8 mouse cellular contexts compared by ENCODE assay signal in the genomic region with DNA sequence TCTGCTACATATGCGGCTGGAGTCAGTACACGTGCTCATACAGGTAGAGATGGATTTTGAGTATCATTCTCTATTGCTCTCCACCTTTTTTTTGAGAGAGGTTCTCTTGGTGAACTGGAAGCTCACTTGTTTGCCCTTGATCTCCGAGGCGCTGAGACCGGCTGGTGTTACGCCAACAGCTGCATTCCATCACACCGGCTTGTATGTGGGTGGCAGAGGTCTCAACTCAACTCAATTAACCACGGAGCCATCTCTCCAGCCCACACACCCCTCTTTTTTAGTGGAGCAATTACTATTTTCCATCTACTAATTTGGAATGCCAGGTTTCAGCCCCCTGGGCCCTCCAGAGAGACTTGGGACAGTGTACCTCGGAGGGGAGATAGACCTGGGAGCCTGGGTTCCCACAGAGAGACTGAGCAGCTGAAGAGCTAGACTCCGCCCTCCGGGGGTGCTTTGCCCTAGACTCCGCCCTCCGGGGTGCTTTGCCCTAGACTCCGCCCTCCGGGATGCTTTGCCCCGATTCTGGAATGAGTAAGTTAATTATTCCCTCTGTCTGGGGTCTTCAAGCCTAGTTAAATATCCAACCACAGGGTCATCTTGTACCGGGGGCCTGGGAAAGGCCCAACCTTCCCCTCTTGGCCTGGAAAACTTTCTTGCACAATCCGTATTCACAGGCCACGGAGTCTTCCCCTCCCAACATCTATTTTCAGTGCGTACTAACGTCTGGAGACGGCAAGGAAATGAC. TPM values are rescaled to one million over a fixed set of nuclear protein-coding genes. Genes with fewer than 3 reads are reported as not detected.
DNase-seq lines count a peak whose midpoint lies in the region; ATAC-seq and TF ChIP-seq lines count a peak whose summit lies in the region.

No protein-coding gene starts in this region.

- H3K36me3 ChIP-seq in ES-E14 (ENCODE audit: control insufficient read depth, insufficient read depth, low read length, poor library complexity, severe bottlenecking) (no peaks in the 10 kb centered on the region), myocyte (ENCODE audit: control insufficient read depth, insufficient read depth) (no peaks in the 10 kb centered on the region)
- no peaks in the 10 kb centered on the region for H3K36me3 ChIP-seq in hindbrain, postnatal 0 days (ENCODE audit: insufficient read depth, low read length)
- no peaks in the 10 kb centered on the region for H3K36me3 ChIP-seq in liver, embryonic 13.5 days

- no peaks in the 10 kb centered on the region for H3K27me3 ChIP-seq in hindbrain, postnatal 0 days (ENCODE audit: insufficient read depth, low read length)
- no peaks in the 10 kb centered on the region for H3K27me3 ChIP-seq in liver, embryonic 13.5 days
- H3K27me3 ChIP-seq in myocyte (ENCODE audit: control insufficient read depth, insufficient read depth, insufficient read length), result no peaks in the 10 kb centered on the region

- H3K27ac ChIP-seq in ES-E14 (ENCODE audit: insufficient read depth, low read depth, low read length, poor library complexity, severe bottlenecking), result no peak overlapping the region
- H3K27ac ChIP-seq in brown adipose tissue, adult 24 weeks (replicated peaks; ENCODE audit: low read depth, low read length), result peak overlapping the region; percentile 91
- peak overlapping the region; percentile 46; the same call in 1 of the 2 replicates for H3K27ac ChIP-seq in hindbrain, postnatal 0 days
- no peak overlapping the region for H3K27ac ChIP-seq in liver, embryonic 13.5 days

- peak; percentile 62 for DNase-seq in ES-E14 (ENCODE audit: low read depth, low spot score)
- peak; percentile 56 for DNase-seq in gastrocnemius, postnatal 10 days
- peak; percentile 51 for DNase-seq in hindbrain, postnatal 0 days (ENCODE audit: low spot score)
- peak; percentile 49 for DNase-seq in liver, embryonic 13.5 days
- DNase-seq in thymus, adult 18-20 months, result peak; percentile 62 to 64
- DNase-seq in cerebellum, adult 18-20 months, result no peak

- in situ Hi-C loops in ES-E14 (cut with MboI; ENCODE audit: low sequenced_read_pairs in 2 of 2, unreplicated experiment in 2 of 2), result no loop called here

- H3ac ChIP-seq in myocyte (ENCODE audit: control insufficient read depth, insufficient read length), result no peak overlapping the region

- peaks cover 2 to 7% of the 10 kb centered on the region in 2 experiments for H3K4me1 ChIP-seq in ES-E14 (ENCODE audit: control insufficient read depth in 2 of 2, insufficient read depth in 2 of 2, low read length in 2 of 2, poor library complexity in 1 of 2)
- peaks cover 18% of the 10 kb centered on the region for H3K4me1 ChIP-seq in brown adipose tissue, adult 24 weeks (ENCODE audit: control insufficient read depth, insufficient read depth, insufficient read length, low read length)
- no peaks in the 10 kb centered on the region for H3K4me1 ChIP-seq in hindbrain, postnatal 0 days (ENCODE audit: insufficient read depth, low read length)
- peaks cover 22% of the 10 kb centered on the region for H3K4me1 ChIP-seq in liver, embryonic 13.5 days (replicated peaks)

- H3K4me3 ChIP-seq in ES-E14 (ENCODE audit: insufficient read depth in 1 of 2, low read depth in 1 of 2, low read length in 2 of 2, poor library complexity in 1 of 2, severe bottlenecking in 1 of 2) (peak overlapping the region; percentile 45 to 68; a peak in 3 of 4 replicates), myocyte (peak overlapping the region; percentile 45)
- H3K4me3 ChIP-seq in brown adipose tissue, adult 24 weeks (ENCODE audit: insufficient read depth, low read depth, low read length), result peak overlapping the region; percentile 80
- H3K4me3 ChIP-seq in hindbrain, postnatal 0 days (ENCODE audit: low read length), result peak overlapping the region; percentile 30
- peak overlapping the region; percentile 57 for H3K4me3 ChIP-seq in liver, embryonic 13.5 days (replicated peaks)

- no peaks in the 10 kb centered on the region for H3K79me2 ChIP-seq in myocyte (ENCODE audit: control insufficient read depth, insufficient read depth)

- H3K4me2 ChIP-seq in hindbrain, postnatal 0 days (ENCODE audit: low read depth, low read length), result peak overlapping the region; percentile 58
- peak overlapping the region; percentile 73 for H3K4me2 ChIP-seq in liver, embryonic 13.5 days
- H3K4me2 ChIP-seq in myocyte (ENCODE audit: low read depth), result peak overlapping the region; percentile 89

- no peaks in the 10 kb centered on the region for H3K9me3 ChIP-seq in ES-E14 (ENCODE audit: control insufficient read depth, insufficient read depth, low read depth, low read length)
- H3K9me3 ChIP-seq in hindbrain, postnatal 0 days (ENCODE audit: low read length), result no peaks in the 10 kb centered on the region
- H3K9me3 ChIP-seq in liver, embryonic 13.5 days (replicated peaks), result no peaks in the 10 kb centered on the region

- TF ChIP-seq POLR2A in myocyte (IDR thresholded peaks at IDR 0.05; ENCODE audit: insufficient read length, low read depth), result no peak

- 22% methylated on average over 22 of the region's 22 CpGs for WGBS in hindbrain, postnatal 0 days
- WGBS in liver, embryonic 13.5 days (ENCODE audit: insufficient replicate concordance), result 16% methylated on average over 22 of the region's 22 CpGs

- no peak for TF ChIP-seq CTCF in hindbrain, postnatal 0 days (IDR thresholded peaks at IDR 0.05; ENCODE audit: low read depth)

- H3K9ac ChIP-seq in ES-E14 (ENCODE audit: insufficient read depth, low read depth, low read length, poor library complexity, severe bottlenecking), result peak overlapping the region; percentile 40
- H3K9ac ChIP-seq in hindbrain, postnatal 0 days (replicated peaks; ENCODE audit: low read length), result peak overlapping the region; percentile 45; the same call in 1 of the 2 replicates
- H3K9ac ChIP-seq in liver, embryonic 13.5 days, result no peak overlapping the region; the same call in 1 of the 2 replicates

- peak; percentile 44; the same call in 1 of the 2 replicates for ATAC-seq in hindbrain, postnatal 0 days
- peak; percentile 78 for ATAC-seq in liver, embryonic 13.5 days (ENCODE audit: low read depth)

TF ChIP-seq in ES-E14, 5 proteins besides CTCF, POLR2A, EP300 and RAD21:
- TF ChIP-seq ZC3H11A (IDR thresholded peaks at IDR 0.05; ENCODE audit: borderline replicate concordance, low read depth, low read length) (no peak), ZNF384 (IDR thresholded peaks at IDR 0.05; ENCODE audit: low read depth, low read length) (no peak), HCFC1 (IDR thresholded peaks at IDR 0.05; ENCODE audit: borderline replicate concordance, insufficient read depth, low read length) (no peak), CHD2 (IDR thresholded peaks at IDR 0.05; ENCODE audit: low read depth, low read length) (no peak)

TF ChIP-seq in myocyte, 11 proteins besides CTCF, POLR2A, EP300 and RAD21:
- peak in 2 of 3 experiments; percentile 52 to 64 for TF ChIP-seq MYOD1 (IDR thresholded peaks at IDR 0.05; ENCODE audit: control insufficient read depth in 1 of 3, insufficient read length in 2 of 3, low read depth in 2 of 3)
- TF ChIP-seq POLR2AphosphoS2 (IDR thresholded peaks at IDR 0.05; ENCODE audit: insufficient read length, low read depth), result peak; percentile 6
- peak; percentile 49; the same call in 1 of the 2 replicates for TF ChIP-seq CEBPB (IDR thresholded peaks at IDR 0.05; ENCODE audit: insufficient read depth, poor library complexity, severe bottlenecking)
- no peak for TF ChIP-seq TCF12 (IDR thresholded peaks at IDR 0.05; ENCODE audit: insufficient read depth, poor library complexity, severe bottlenecking)
- no peak for TF ChIP-seq SRF (IDR thresholded peaks at IDR 0.05; ENCODE audit: control insufficient read depth, insufficient read length, low read depth)
- TF ChIP-seq E2F4 (IDR thresholded peaks at IDR 0.05; ENCODE audit: insufficient read depth), result no peak
- TF ChIP-seq USF1 (IDR thresholded peaks at IDR 0.05; ENCODE audit: low read depth), result no peak
- no peak for TF ChIP-seq MYOG (IDR thresholded peaks at IDR 0.05; ENCODE audit: control insufficient read depth in 1 of 3, insufficient read depth in 1 of 3, insufficient read length in 2 of 3, low read depth in 2 of 3)
- TF ChIP-seq TCF3 (IDR thresholded peaks at IDR 0.05; ENCODE audit: insufficient read length, low read depth), result no peak
- no peak for TF ChIP-seq REST (IDR thresholded peaks at IDR 0.05; ENCODE audit: insufficient read depth, insufficient read length)
- TF ChIP-seq MAX (IDR thresholded peaks at IDR 0.05; ENCODE audit: low read depth), result no peak

RNA-seq across cellular contexts. Expression of gene Polr2b, which starts 47.6 kb away (rescaled TPM):
- 151 and 184 TPM in 2 replicates for total RNA-seq in ES-E14 (2012; rRNA removed)
- polyA plus RNA-seq in brown adipose tissue, adult 24 weeks (2012; ENCODE audit: insufficient read depth, insufficient read length, missing spikeins), result 25.0 and 43.6 TPM in 2 replicates
- 10 to 100 TPM; 26.1 to 27.7 TPM for total RNA-seq in gastrocnemius, postnatal 10 days (2021)
- total RNA-seq in hindbrain, postnatal 0 days (2014; rRNA removed), result 46.4 and 61.0 TPM in 2 replicates
- 48.8 and 50.9 TPM in 2 replicates for polyA plus RNA-seq in hindbrain, postnatal 0 days (2015; fragmentation: Nextera tagmentation; extraction: Ambion mirVana)
- 35.3 and 43.0 TPM in 2 replicates for polyA plus RNA-seq in liver, embryonic 13.5 days (2015; fragmentation: Nextera tagmentation; extraction: Ambion mirVana)
- polyA plus RNA-seq in myocyte (2012; fragmentation: generic; extraction: Trizol), result 19.5 TPM

RNA-seq across cellular contexts. Expression of gene Noa1, which starts 47.7 kb away (rescaled TPM):
- total RNA-seq in ES-E14 (2012; rRNA removed), result 19.6 and 30.8 TPM in 2 replicates
- polyA plus RNA-seq in brown adipose tissue, adult 24 weeks (2012; ENCODE audit: insufficient read depth, insufficient read length, missing spikeins), result 22.2 and 29.5 TPM in 2 replicates
- total RNA-seq in gastrocnemius, postnatal 10 days (2021), result 10 to 100 TPM; 13.7 to 14.9 TPM
- total RNA-seq in hindbrain, postnatal 0 days (2014; rRNA removed), result 16.3 and 18.7 TPM in 2 replicates
- polyA plus RNA-seq in hindbrain, postnatal 0 days (2015; fragmentation: Nextera tagmentation; extraction: Ambion mirVana), result 33.3 and 34.7 TPM in 2 replicates
- 30.1 and 33.6 TPM in 2 replicates for polyA plus RNA-seq in liver, embryonic 13.5 days (2015; fragmentation: Nextera tagmentation; extraction: Ambion mirVana)
- polyA plus RNA-seq in myocyte (2012; fragmentation: generic; extraction: Trizol), result 20.2 TPM

RNA-seq across cellular contexts. Expression of gene Igfbp7, which starts 50.3 kb away (rescaled TPM):
- total RNA-seq in ES-E14 (2012; rRNA removed), result 23.4 and 65.2 TPM in 2 replicates
- 85.5 and 137 TPM in 2 replicates for polyA plus RNA-seq in brown adipose tissue, adult 24 weeks (2012; ENCODE audit: insufficient read depth, insufficient read length, missing spikeins)
- total RNA-seq in gastrocnemius, postnatal 10 days (2021), result 100 to 1,000 TPM; 330 to 348 TPM
- 45.7 and 59.6 TPM in 2 replicates for total RNA-seq in hindbrain, postnatal 0 days (2014; rRNA removed)
- polyA plus RNA-seq in hindbrain, postnatal 0 days (2015; fragmentation: Nextera tagmentation; extraction: Ambion mirVana), result 99.3 and 111 TPM in 2 replicates
- 13.3 and 15.6 TPM in 2 replicates for polyA plus RNA-seq in liver, embryonic 13.5 days (2015; fragmentation: Nextera tagmentation; extraction: Ambion mirVana)
- polyA plus RNA-seq in myocyte (2012; fragmentation: generic; extraction: Trizol), result 201 TPM

Comparison
In these comparisons a context has a peak if more than half of its experiments do, and no peak if none do; other contexts are left out.
1. DNase-seq: peak in ES-E14 (single experiment), gastrocnemius, postnatal 10 days (single experiment), hindbrain, postnatal 0 days (single experiment), liver, embryonic 13.5 days (single experiment) and thymus, adult 18-20 months (2 of 2); none in cerebellum, adult 18-20 months (0 of 2).
2. H3K27ac ChIP-seq: peak in brown adipose tissue, adult 24 weeks (single experiment) and hindbrain, postnatal 0 days (single experiment); none in ES-E14 (single experiment) and liver, embryonic 13.5 days (single experiment).
3. H3K4me3 ChIP-seq: peak in every context shown above with its lines; median percentile 80 in brown adipose tissue, adult 24 weeks; 57 in liver, embryonic 13.5 days; 56 in ES-E14; 45 in myocyte; 30 in hindbrain, postnatal 0 days.
4. Peak in every context shown above with its lines, with median percentiles within 50 percentile points of each other: H3K4me2 ChIP-seq.